Mouse (Mus musculus): ENCODE measurements around the gene Lrtm1. TPM values are rescaled to one million over a fixed set of nuclear protein-coding genes. Genes with fewer than 3 reads are reported as not detected.

Lrtm1 gene
- polyA plus RNA-seq, 1 experiment from 2014 or later, result not detected

GRCm38 (mm10) chr14:29041498-29041897, 23.5 kb downstream of the Lrtm1 start:
- no peaks in the 10 kb centered on the region for H3K9me3 ChIP-seq
- no peaks in the 10 kb centered on the region for H3K36me3 ChIP-seq
- no peaks in the 10 kb centered on the region for H3K4me1 ChIP-seq (replicated peaks)
- no peak overlapping the region for H3K9ac ChIP-seq
- no peaks in the 10 kb centered on the region for H3K27me3 ChIP-seq (replicated peaks)
- no peak overlapping the region for H3K27ac ChIP-seq
- H3K4me3 ChIP-seq (replicated peaks), result no peak overlapping the region
- H3K4me2 ChIP-seq (replicated peaks), result no peak overlapping the region
- ATAC-seq, result no peak
- 87% methylated on average over 1 of the region's 1 CpGs for WGBS

DNA sequence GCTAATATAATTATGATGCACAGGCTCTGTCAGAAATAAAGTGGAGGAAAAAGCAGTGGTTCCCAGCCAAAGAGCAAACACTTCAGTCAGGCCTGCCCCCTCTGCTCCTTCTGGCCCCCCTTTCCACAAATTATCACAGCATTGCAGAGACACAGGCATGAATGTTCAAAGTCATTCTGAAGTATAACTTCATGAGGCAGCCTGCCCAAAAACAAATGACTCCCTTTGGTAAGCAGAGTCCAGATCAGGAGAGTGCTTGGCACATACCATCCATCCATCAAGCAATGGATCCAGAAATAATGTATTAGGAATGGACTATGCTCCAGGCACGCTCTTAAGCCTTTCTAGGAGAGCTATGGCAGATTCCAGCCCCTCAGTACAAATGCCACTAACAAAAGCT, 24.3 kb downstream of the Lrtm1 start:
- no peak overlapping the region for H3K27ac ChIP-seq
- no peaks in the 10 kb centered on the region for H3K27me3 ChIP-seq (replicated peaks)
- no peak overlapping the region for H3K4me3 ChIP-seq (replicated peaks)
- H3K4me2 ChIP-seq (replicated peaks), result no peak overlapping the region
- WGBS, result 67% methylated on average over 1 of the region's 1 CpGs
- no peaks in the 10 kb centered on the region for H3K9me3 ChIP-seq
- no peaks in the 10 kb centered on the region for H3K4me1 ChIP-seq (replicated peaks)
- no peak overlapping the region for H3K9ac ChIP-seq
- ATAC-seq, result no peak
- H3K36me3 ChIP-seq, result no peaks in the 10 kb centered on the region

DNA sequence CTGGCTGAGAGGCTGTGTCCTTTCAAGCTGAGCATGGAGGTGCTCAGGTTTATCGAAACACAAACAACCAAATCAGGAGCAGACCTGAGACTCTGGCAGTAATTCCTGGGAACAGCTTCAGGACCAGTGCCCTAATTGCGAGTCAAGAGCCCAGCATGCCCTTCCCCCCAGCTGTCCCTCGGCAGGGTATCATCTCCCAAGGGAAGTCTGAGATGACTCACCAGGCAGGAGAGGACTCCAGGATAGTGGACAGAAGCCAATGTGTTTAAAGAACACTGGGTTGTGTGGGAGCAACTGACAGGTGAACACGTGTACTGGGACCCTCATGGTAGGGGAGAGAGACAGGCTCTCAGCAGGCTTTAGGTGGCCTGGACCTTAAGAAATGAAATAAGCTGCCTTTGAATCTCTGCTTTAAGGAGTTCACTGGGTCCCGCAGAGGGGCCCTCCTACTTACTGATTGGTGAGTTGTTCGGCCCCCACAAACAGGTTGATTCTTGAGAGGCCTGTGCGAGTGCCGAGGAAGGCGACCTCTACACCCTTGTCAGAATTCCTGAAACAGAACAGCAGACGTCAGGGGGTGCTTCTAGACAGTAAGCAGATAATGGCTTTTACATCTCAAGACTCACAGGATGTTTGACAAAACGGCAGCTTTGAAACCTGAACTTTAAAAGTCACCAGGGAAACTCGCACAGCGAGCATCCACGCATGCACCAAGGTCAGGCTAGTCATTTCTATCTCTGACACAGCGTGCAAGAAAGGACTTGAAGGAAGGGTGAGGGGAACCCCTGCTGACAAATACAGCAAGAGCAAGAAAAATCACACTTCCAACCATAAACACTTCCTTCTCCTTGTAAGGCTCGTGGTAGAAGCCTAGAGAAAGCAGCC, 34.2 kb downstream of the Lrtm1 start:
- no peak overlapping the region for H3K4me3 ChIP-seq (replicated peaks)
- H3K4me2 ChIP-seq (replicated peaks), result no peak overlapping the region
- WGBS, result 39% methylated on average over 16 of the region's 16 CpGs
- no peak overlapping the region for H3K9ac ChIP-seq
- no peaks in the 10 kb centered on the region for H3K27me3 ChIP-seq (replicated peaks)
- H3K36me3 ChIP-seq, result no peaks in the 10 kb centered on the region
- no peaks in the 10 kb centered on the region for H3K4me1 ChIP-seq (replicated peaks)
- H3K9me3 ChIP-seq, result no peaks in the 10 kb centered on the region
- ATAC-seq, result no peak
- no peak overlapping the region for H3K27ac ChIP-seq

DNA sequence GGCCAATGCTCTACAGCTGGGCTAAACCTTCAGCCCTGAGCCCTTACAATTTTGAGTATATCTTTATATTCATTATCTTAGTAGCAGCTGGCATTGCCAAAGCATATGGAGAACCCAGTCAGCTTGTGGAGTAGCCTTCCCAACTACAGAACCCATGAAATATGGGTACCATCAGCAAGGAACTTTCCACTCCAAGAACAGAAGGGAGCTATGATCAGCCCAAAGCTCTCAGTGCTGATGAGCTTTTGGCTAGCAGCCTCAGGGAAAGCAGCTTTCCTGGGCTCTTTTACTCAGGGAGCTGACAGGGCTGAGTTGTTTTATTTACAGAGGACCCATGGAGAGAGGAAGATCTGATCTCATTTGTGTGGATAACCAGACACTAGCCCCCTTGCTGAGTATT, 42.7 kb downstream of the Lrtm1 start:
- ATAC-seq, result no peak
- Histone ChIP-seq H3K4me1 (replicated peaks) (no peaks in the 10 kb centered on the region), H3K36me3 (no peaks in the 10 kb centered on the region), H3K9ac (no peak overlapping the region), H3K4me2 (replicated peaks) (no peak overlapping the region), H3K27me3 (replicated peaks) (no peaks in the 10 kb centered on the region), H3K9me3 (no peaks in the 10 kb centered on the region), H3K4me3 (replicated peaks) (no peak overlapping the region), H3K27ac (no peak overlapping the region)

DNA sequence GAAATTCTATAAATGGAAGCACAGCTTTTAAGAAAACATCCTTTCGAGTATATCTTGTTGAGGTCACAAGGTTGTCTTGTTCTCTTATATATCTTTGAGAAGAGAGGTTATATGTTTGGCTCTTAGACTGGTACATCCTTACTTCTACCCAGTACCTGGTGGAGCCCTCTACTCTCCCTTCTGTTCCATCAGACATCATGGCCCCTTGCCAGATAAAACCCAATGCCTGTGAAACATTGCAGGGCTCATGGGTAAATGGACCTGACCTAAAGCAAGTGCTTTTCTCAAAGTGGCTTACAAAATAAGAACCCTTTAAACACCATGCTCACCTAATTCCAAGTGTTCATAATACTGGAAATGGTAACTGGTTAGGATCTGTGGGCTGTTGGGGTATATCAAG, 43.5 kb downstream of the Lrtm1 start:
- Histone ChIP-seq H3K4me2 (replicated peaks) (no peak overlapping the region), H3K9ac (no peak overlapping the region), H3K4me1 (replicated peaks) (no peaks in the 10 kb centered on the region), H3K27ac (no peak overlapping the region), H3K4me3 (replicated peaks) (no peak overlapping the region), H3K9me3 (no peaks in the 10 kb centered on the region), H3K36me3 (no peaks in the 10 kb centered on the region), H3K27me3 (replicated peaks) (no peaks in the 10 kb centered on the region)
- WGBS, result 78% methylated on average over 1 of the region's 1 CpGs
- ATAC-seq, result no peak

- Histone ChIP-seq H3K27me3 (replicated peaks) (no peaks in the 10 kb centered on the region), H3K4me3 (replicated peaks) (no peak overlapping the region)
- whole genome bisulfite sequencing, result 82% methylated on average over 2 of the region's 2 CpGs
Measured at GRCm38 (mm10) chr14:29062676-29063075, 44.7 kb downstream of the Lrtm1 start.

GRCm38 (mm10) chr14:29073747-29074146, 55.7 kb downstream of the Lrtm1 start:
- Histone ChIP-seq H3K4me3 (replicated peaks) (no peak overlapping the region), H3K36me3 (no peaks in the 10 kb centered on the region), H3K27ac (no peak overlapping the region), H3K4me1 (replicated peaks) (no peaks in the 10 kb centered on the region), H3K4me2 (replicated peaks) (no peak overlapping the region), H3K9ac (no peak overlapping the region), H3K27me3 (replicated peaks) (no peaks in the 10 kb centered on the region), H3K9me3 (no peaks in the 10 kb centered on the region)
- ATAC-seq, result no peak
- 61% methylated on average over 4 of the region's 4 CpGs for WGBS

More at GRCm38 (mm10) chr14:29062676-29063075, 44.7 kb downstream of the Lrtm1 start:
- H3K9ac ChIP-seq, result no peak overlapping the region
- no peak for ATAC-seq
- H3K4me1 ChIP-seq (replicated peaks), result no peaks in the 10 kb centered on the region
- no peaks in the 10 kb centered on the region for H3K9me3 ChIP-seq
- no peak overlapping the region for H3K27ac ChIP-seq
- H3K36me3 ChIP-seq, result no peaks in the 10 kb centered on the region
- no peak overlapping the region for H3K4me2 ChIP-seq (replicated peaks)

DNA sequence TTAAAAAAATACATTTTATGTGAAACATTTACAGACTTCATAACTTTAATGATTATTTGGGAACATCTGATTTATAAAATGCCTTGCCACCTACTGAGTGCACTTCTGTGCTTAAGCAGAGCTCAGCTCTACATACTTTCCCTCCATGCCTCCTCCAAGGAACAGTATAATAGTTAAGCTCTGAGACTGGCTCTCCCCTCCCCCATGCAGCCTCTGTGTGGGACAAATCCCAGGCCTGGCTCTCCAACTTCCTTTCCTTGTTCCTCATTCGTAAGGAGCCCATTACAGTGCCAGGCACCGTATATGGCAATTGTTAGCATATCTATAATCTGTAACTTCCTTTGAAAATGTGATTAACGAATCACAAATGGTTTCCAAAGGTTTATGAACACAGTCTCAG, 59.4 kb downstream of the Lrtm1 start:
- no peak overlapping the region for H3K4me3 ChIP-seq (replicated peaks)
- no peaks in the 10 kb centered on the region for H3K27me3 ChIP-seq (replicated peaks)
- ATAC-seq, result no peak
- H3K36me3 ChIP-seq, result no peaks in the 10 kb centered on the region
- no peak overlapping the region for H3K4me2 ChIP-seq (replicated peaks)
- H3K27ac ChIP-seq, result no peak overlapping the region
- H3K9ac ChIP-seq, result no peak overlapping the region
- no peaks in the 10 kb centered on the region for H3K4me1 ChIP-seq (replicated peaks)
- no peaks in the 10 kb centered on the region for H3K9me3 ChIP-seq
- 51% methylated on average over 3 of the region's 3 CpGs for WGBS

GRCm38 (mm10) chr14:29080228-29080627, 62.2 kb downstream of the Lrtm1 start:
- no peak for ATAC-seq
- no peak overlapping the region for H3K27ac ChIP-seq
- 83% methylated on average over 4 of the region's 4 CpGs for WGBS

DNA sequence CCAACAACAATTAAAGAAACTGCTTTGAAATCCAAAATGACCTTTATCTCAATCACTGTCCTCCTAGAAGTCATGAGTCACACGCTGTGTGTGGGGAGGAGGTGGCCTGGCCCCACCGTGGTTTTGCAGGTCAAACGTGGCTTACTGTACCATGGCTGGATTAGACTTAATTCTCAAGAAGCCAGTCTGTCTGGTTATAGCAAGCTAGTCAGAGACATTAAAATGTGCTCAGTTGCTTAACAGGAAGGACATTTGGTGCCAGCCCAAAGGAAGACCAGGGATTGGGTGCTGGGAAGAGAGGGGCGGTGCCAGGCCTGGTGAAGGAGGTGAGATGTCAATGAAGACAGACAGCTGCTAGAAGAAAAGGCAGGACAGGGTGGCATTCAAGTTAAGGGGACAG, 62.6 kb downstream of the Lrtm1 start:
- no peak overlapping the region for H3K27ac ChIP-seq
- WGBS, result 84% methylated on average over 4 of the region's 4 CpGs
- H3K9ac ChIP-seq, result no peak overlapping the region
- no peak overlapping the region for H3K4me2 ChIP-seq (replicated peaks)
- no peaks in the 10 kb centered on the region for H3K9me3 ChIP-seq
- no peaks in the 10 kb centered on the region for H3K4me1 ChIP-seq (replicated peaks)
- H3K27me3 ChIP-seq (replicated peaks), result no peaks in the 10 kb centered on the region
- ATAC-seq, result no peak
- H3K4me3 ChIP-seq (replicated peaks), result no peak overlapping the region
- H3K36me3 ChIP-seq, result no peaks in the 10 kb centered on the region

More at GRCm38 (mm10) chr14:29080228-29080627, 62.2 kb downstream of the Lrtm1 start:
- no peaks in the 10 kb centered on the region for H3K36me3 ChIP-seq
- H3K9me3 ChIP-seq, result no peaks in the 10 kb centered on the region
- H3K9ac ChIP-seq, result no peak overlapping the region
- no peaks in the 10 kb centered on the region for H3K4me1 ChIP-seq (replicated peaks)
- no peak overlapping the region for H3K4me2 ChIP-seq (replicated peaks)
- H3K4me3 ChIP-seq (replicated peaks), result no peak overlapping the region
- H3K27me3 ChIP-seq (replicated peaks), result no peaks in the 10 kb centered on the region

- Histone ChIP-seq H3K4me2 (replicated peaks) (no peak overlapping the region), H3K27ac (no peak overlapping the region), H3K4me3 (replicated peaks) (no peak overlapping the region), H3K9ac (no peak overlapping the region), H3K27me3 (replicated peaks) (no peaks in the 10 kb centered on the region), H3K36me3 (no peaks in the 10 kb centered on the region), H3K4me1 (replicated peaks) (no peaks in the 10 kb centered on the region), H3K9me3 (no peaks in the 10 kb centered on the region)
- no peak for ATAC-seq
- WGBS, result 81% methylated on average over 1 of the region's 1 CpGs
Measured at GRCm38 (mm10) chr14:29082171-29082570, 64.2 kb downstream of the Lrtm1 start.

All from intestine, embryonic 15.5 days (tissue).